Mouse (Mus musculus): ENCODE measurements around the gene Gm19426.

GRCm38 (mm10) chr2:84707523-84707922 lies 35.9 kb downstream of the Gm19426 start:
- TF ChIP-seq POLR2A (IDR thresholded peaks at IDR 0.05; ENCODE audit: insufficient read depth, low read length) (no peak), CTCF (IDR thresholded peaks at IDR 0.05; ENCODE audit: low read depth, low read length) (no peak)
